Mouse (Mus musculus) liver, embryonic 14.5 days (tissue): ENCODE data around the gene Met.

Experiments used
- CTCF ChIP-seq: IDR thresholded peaks from 2 replicates; pipeline ENCODE4 v1.5.1; 2016; ENCODE audit warnings: antibody characterized with exemption, low read depth, control low read depth
- EP300 ChIP-seq: IDR thresholded peaks from 2 replicates; pipeline ENCODE4 v1.6.1; 2016; ENCODE audit warnings: antibody characterized with exemption, low read depth

GRCm38 (mm10) chr6:17549645-17550044 is 86.0 kb downstream of the Met start:
- no peak for TF ChIP-seq CTCF
- no peak for TF ChIP-seq EP300
